Mouse (Mus musculus) spleen, embryonic (tissue): Measurements from ENCODE around the gene Rab9.

Source experiments
- CTCF ChIA-PET: fragments of 350-600 bp; sonication (Branson Sonifier 250); formaldehyde crosslinking; loops from one replicate; lab custom pipeline; 2022; lab: Charles Lee

The Rab9 gene

GRCm38 (mm10) chrX:166453532-166453931 lies 26.1 kb downstream of the Rab9 start:
- CTCF ChIA-PET, result no interaction called here

- CTCF ChIA-PET, result no interaction called here
These were observed 35.1 kb downstream of the Rab9 start for GRCm38 (mm10) chrX:166444552-166444951.

- CTCF ChIA-PET, result no interaction called here
These were observed 39.0 kb downstream of the Rab9 start, which contains the start of gene Ofd1 for GRCm38 (mm10) chrX:166440616-166441063. Ofd1 (minus strand) TSS chrX:166440704.

- CTCF ChIA-PET, result no interaction called here
These were observed 39.5 kb downstream of the Rab9 start, which contains the start of gene Trappc2 for GRCm38 (mm10) chrX:166440036-166440615. Trappc2 (plus strand) TSS chrX:166440574.

DNA sequence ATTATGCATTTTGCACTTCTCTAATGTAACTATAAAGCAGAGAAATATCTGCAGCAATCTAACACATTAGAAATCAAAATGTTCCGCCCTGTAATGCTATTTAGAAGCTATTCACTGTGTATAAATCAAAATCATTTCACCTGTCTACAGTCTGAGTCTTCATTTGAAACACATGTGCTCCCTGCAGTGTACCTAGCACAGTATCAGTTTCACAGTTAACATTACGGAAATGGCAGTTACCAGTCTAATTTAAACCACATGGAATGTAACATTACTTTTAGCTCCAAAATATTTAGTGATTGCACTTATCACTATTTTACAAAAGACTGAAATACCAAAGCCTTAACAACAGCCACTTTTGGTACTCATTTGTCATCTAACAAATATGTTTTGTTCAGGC lies 44.9 kb downstream of the Rab9 start:
- CTCF ChIA-PET, result no interaction called here

DNA sequence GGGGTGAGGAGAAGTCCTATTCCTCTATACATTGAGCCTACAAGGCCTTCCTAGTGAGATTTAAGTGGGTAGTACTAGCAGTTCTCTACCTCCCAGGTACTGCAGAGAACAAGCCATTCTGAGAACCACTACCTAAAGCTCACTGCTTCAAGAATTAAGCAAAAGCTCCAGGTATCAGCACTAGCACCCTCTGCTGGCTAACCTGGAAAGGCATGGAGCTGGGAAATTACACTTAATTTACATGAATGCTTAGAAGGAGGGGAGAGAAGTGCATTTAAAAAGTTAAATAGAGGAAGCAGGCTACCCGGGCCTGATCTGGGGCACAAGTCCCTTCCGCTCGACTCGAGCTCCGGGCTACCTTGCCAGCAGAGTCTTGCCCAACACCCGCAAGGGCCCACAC lies 63.5 kb downstream of the Rab9 start:
- CTCF ChIA-PET, result no interaction called here

DNA sequence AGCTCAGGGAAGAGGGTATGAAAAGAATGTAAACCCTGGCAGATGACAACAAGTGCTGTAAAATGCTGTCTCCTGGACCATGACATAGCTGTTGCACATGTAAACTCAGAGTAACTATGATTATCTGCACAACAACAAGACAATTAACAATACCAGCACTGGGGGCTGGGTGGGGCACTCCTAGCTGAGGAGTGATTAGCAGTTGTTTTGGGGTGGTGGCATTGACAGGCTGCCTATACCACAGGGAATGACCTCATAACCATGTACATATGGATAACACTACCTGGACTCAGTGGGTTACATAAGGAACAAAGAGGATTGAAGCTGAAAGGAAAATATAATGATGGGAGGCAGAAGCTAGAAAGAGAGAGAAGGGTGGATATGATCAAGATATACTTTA lies 71.8 kb downstream of the Rab9 start:
- CTCF ChIA-PET, result no interaction called here
